Mouse (Mus musculus): ENCODE measurements around the gene Dnah11. TPM values are rescaled to one million over a fixed set of nuclear protein-coding genes. Genes with fewer than 3 reads are reported as not detected.

Dnah11 gene
- total RNA-seq, 2 experiments from 2014 or later = 0.02 TPM; not detected in 1

GRCm38 (mm10) chr12:117832190-117832589, 366.7 kb downstream of the Dnah11 start:
- no peak for DNase-seq
- intact Hi-C loops (cut with DNase I; ENCODE audit: low total_unique reads) = no loop called here

GRCm38 (mm10) chr12:117831351-117831961, 367.4 kb downstream of the Dnah11 start:
- intact Hi-C loops (cut with DNase I; ENCODE audit: low total_unique reads) = no loop called here

GRCm38 (mm10) chr12:117828350-117828749, 370.5 kb downstream of the Dnah11 start:
- intact Hi-C loops (cut with DNase I; ENCODE audit: low total_unique reads) = no loop called here
- DNase-seq = no peak

More at GRCm38 (mm10) chr12:117831351-117831961, 367.4 kb downstream of the Dnah11 start:
- DNase-seq = no peak

Other genes starting within 250 kb of the Dnah11 start
- 1 to 10 TPM; 8.3 to 8.8 TPM for gene Sp4, start 102.4 kb upstream of the Dnah11 start, total RNA-seq (2021)

Data from gastrocnemius, postnatal 14 days (tissue).